Mouse (Mus musculus) C2C12 (cell line): ENCODE results near the gene Syde1.

Experiments used
- CTCF ChIP-seq: IDR thresholded peaks from one replicate; pipeline ENCODE4 v1.5.1; 2011; ENCODE audit not compliant: control insufficient read depth, insufficient read depth, insufficient read length
- FOSL1 ChIP-seq: IDR thresholded peaks from one replicate; pipeline ENCODE4 v1.8.0; 2011; ENCODE audit warnings: mild to moderate bottlenecking, low read length; ENCODE audit not compliant: poor library complexity, insufficient read depth, severe bottlenecking
- MAX ChIP-seq: IDR thresholded peaks from one replicate; pipeline ENCODE4 v1.6.1; 2011; ENCODE audit warnings: mild to moderate bottlenecking, control low read depth
- USF1 ChIP-seq: IDR thresholded peaks from one replicate; pipeline ENCODE4 v1.6.1; 2011; ENCODE audit warnings: low read depth, mild to moderate bottlenecking, control low read depth, moderate library complexity

DNA sequence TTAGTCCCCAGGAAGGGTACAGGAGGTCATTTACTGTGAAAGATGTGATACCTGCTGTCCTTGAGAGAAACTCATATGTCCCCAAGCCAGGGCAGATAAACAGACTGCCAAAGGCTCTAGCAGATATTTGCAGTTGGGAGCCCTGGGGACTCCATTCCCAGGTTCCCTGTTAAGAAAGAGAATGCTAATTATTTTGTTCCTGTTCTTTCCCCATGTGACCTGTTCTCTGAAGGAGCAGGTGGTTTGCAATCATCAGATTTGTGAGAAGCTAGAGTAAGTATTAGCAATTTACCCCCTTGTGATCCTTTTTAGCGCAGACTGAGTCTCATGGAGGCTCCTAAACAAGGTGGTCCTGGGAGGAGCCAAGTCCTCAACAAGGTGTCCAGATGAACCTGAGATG is 26.2 kb upstream of the Syde1 start, which contains the start of gene Olfr1357:
- TF ChIP-seq FOSL1 (no peak), CTCF (no peak), MAX (no peak), USF1 (no peak)
